Mouse (Mus musculus) megakaryocyte, adult 5-6 weeks (primary cell): ENCODE measurements around the gene Plac8. TPM values are rescaled to one million over a fixed set of nuclear protein-coding genes. Genes with fewer than 3 reads are reported as not detected.
A peak's percentile ranks its signal among the peaks of the same experiment; 100 is the strongest.

Experiments
- ATAC-seq: 2 replicates; pipeline ENCODE4 v1.8.0; 2016; ENCODE audit warnings: mild to moderate bottlenecking, inconsistent platforms; ENCODE audit not compliant: poor library complexity, severe bottlenecking
- total RNA-seq, 2 experiments: library from RNA; stranded (forward) in 1 of 2; stranded (reverse) in 1 of 2; fragments of 153-499, 151-499 nt in 1 of 2; fragments of 221-1000, 200-1000 nt in 1 of 2; gene quantifications; 2 replicates each; pipeline versions ENCODE4 v1.2.3 to v1.2.4; 2015 to 2017

Plac8 gene
- total RNA-seq, 2 experiments from 2014 or later = 1,731 to 2,045 TPM

GRCm38 (mm10) chr5:100581622-100582434 is 9.8 kb upstream of the Plac8 start:
- no peak for ATAC-seq

GRCm38 (mm10) chr5:100578863-100579411 is 6.9 kb upstream of the Plac8 start:
- ATAC-seq = no peak

- ATAC-seq = peak; percentile 15; the same call in 1 of the 2 replicates
Measured at GRCm38 (mm10) chr5:100574771-100575170, 2.7 kb upstream of the Plac8 start.

- peak; percentile 13; the same call in 1 of the 2 replicates for ATAC-seq
Measured at GRCm38 (mm10) chr5:100573256-100573655, 1.2 kb upstream of the Plac8 start.

- no peak for ATAC-seq
Measured at GRCm38 (mm10) chr5:100570716-100571115, 1.3 kb downstream of the Plac8 start.

- ATAC-seq = peak; percentile 26
Measured at GRCm38 (mm10) chr5:100569997-100570595, 1.9 kb downstream of the Plac8 start.

- ATAC-seq = peak; percentile 24
Measured at GRCm38 (mm10) chr5:100569250-100569934, 2.7 kb downstream of the Plac8 start.

GRCm38 (mm10) chr5:100568802-100569201 is 3.2 kb downstream of the Plac8 start:
- no peak for ATAC-seq

GRCm38 (mm10) chr5:100568177-100568576 is 3.9 kb downstream of the Plac8 start:
- no peak for ATAC-seq

GRCm38 (mm10) chr5:100567258-100568032 is 4.6 kb downstream of the Plac8 start:
- ATAC-seq = no peak

GRCm38 (mm10) chr5:100566798-100567197 is 5.2 kb downstream of the Plac8 start:
- ATAC-seq = peak; percentile 39

GRCm38 (mm10) chr5:100562702-100563101 is 9.3 kb downstream of the Plac8 start:
- no peak for ATAC-seq

GRCm38 (mm10) chr5:100559357-100559756 is 12.7 kb downstream of the Plac8 start:
- peak; percentile 78 for ATAC-seq

GRCm38 (mm10) chr5:100558783-100559182 is 13.3 kb downstream of the Plac8 start:
- no peak for ATAC-seq

- no peak for ATAC-seq
Measured at GRCm38 (mm10) chr5:100557537-100557936, 14.5 kb downstream of the Plac8 start.

- ATAC-seq = peak; percentile 44
Measured at GRCm38 (mm10) chr5:100557019-100557418, 15.0 kb downstream of the Plac8 start.

- ATAC-seq = no peak
Measured at GRCm38 (mm10) chr5:100553426-100553825, 18.6 kb downstream of the Plac8 start.

GRCm38 (mm10) chr5:100551952-100552351 is 20.1 kb downstream of the Plac8 start:
- peak; percentile 30; the same call in 1 of the 2 replicates for ATAC-seq

GRCm38 (mm10) chr5:100550151-100550550 is 21.9 kb downstream of the Plac8 start:
- ATAC-seq = no peak

- ATAC-seq = no peak
Measured at GRCm38 (mm10) chr5:100549311-100549710, 22.7 kb downstream of the Plac8 start.
